Mouse (Mus musculus): Measurements from ENCODE around the gene Sec22a. TPM values are rescaled to one million over a fixed set of nuclear protein-coding genes. Genes with fewer than 3 reads are reported as not detected.

Sec22a gene
- polyA plus RNA-seq, 1 experiment from 2014 or later: 50.1 TPM

GRCm38 (mm10) chr16:35362221-35362620, 1.5 kb downstream of the Sec22a start:
- Histone ChIP-seq H3K4me1 (peaks cover 10% of the 10 kb centered on the region; the same call in 1 of the 2 replicates), H3K27ac (no peak overlapping the region), H3K36me3 (peaks cover 19% of the 10 kb centered on the region), H3K9ac (no peak overlapping the region), H3K9me3 (no peaks in the 10 kb centered on the region), H3K4me2 (replicated peaks) (no peak overlapping the region; the same call in 1 of the 2 replicates), H3K4me3 (no peak overlapping the region), H3K27me3 (no peaks in the 10 kb centered on the region)
- 88% methylated on average over 2 of the region's 2 CpGs for WGBS
- no peak for ATAC-seq (ENCODE audit: low FRiP score, low read depth)

- Histone ChIP-seq H3K27ac (no peak overlapping the region), H3K9me3 (no peaks in the 10 kb centered on the region), H3K4me2 (replicated peaks) (no peak overlapping the region), H3K9ac (no peak overlapping the region), H3K4me3 (no peak overlapping the region), H3K4me1 (peaks cover 14% of the 10 kb centered on the region; the same call in 1 of the 2 replicates), H3K27me3 (no peaks in the 10 kb centered on the region), H3K36me3 (peaks cover 23% of the 10 kb centered on the region)
- 32% methylated on average over 6 of the region's 6 CpGs for WGBS
- no peak for ATAC-seq (ENCODE audit: low FRiP score, low read depth)
Measured at GRCm38 (mm10) chr16:35360593-35360992, 3.1 kb downstream of the Sec22a start.

GRCm38 (mm10) chr16:35357449-35357848, 6.3 kb downstream of the Sec22a start:
- peaks cover 7% of the 10 kb centered on the region; the same call in 1 of the 2 replicates for H3K4me1 ChIP-seq
- WGBS: 68% methylated on average over 1 of the region's 1 CpGs
- no peak for ATAC-seq (ENCODE audit: low FRiP score, low read depth)
- no peak overlapping the region for H3K4me2 ChIP-seq (replicated peaks)
- H3K27me3 ChIP-seq: no peaks in the 10 kb centered on the region
- H3K36me3 ChIP-seq: peaks cover 27% of the 10 kb centered on the region
- no peak overlapping the region for H3K4me3 ChIP-seq
- no peak overlapping the region for H3K27ac ChIP-seq
- no peaks in the 10 kb centered on the region for H3K9me3 ChIP-seq
- no peak overlapping the region for H3K9ac ChIP-seq

- peaks cover 15% of the 10 kb centered on the region for H3K36me3 ChIP-seq
- no peaks in the 10 kb centered on the region for H3K9me3 ChIP-seq
- H3K4me1 ChIP-seq: no peaks in the 10 kb centered on the region
- 84% methylated on average over 1 of the region's 1 CpGs for WGBS
- H3K4me2 ChIP-seq (replicated peaks): no peak overlapping the region
- no peak for ATAC-seq (ENCODE audit: low FRiP score, low read depth)
- H3K9ac ChIP-seq: no peak overlapping the region
- no peaks in the 10 kb centered on the region for H3K27me3 ChIP-seq
- no peak overlapping the region for H3K27ac ChIP-seq
- H3K4me3 ChIP-seq: no peak overlapping the region
Measured at GRCm38 (mm10) chr16:35330451-35330850, 33.3 kb downstream of the Sec22a start.

GRCm38 (mm10) chr16:35319773-35320172, 43.9 kb downstream of the Sec22a start:
- Histone ChIP-seq H3K4me2 (replicated peaks) (no peak overlapping the region), H3K36me3 (peaks cover 4% of the 10 kb centered on the region; the same call in 1 of the 2 replicates), H3K4me3 (no peak overlapping the region), H3K9me3 (no peaks in the 10 kb centered on the region), H3K4me1 (no peaks in the 10 kb centered on the region), H3K9ac (no peak overlapping the region), H3K27me3 (no peaks in the 10 kb centered on the region), H3K27ac (no peak overlapping the region)
- 85% methylated on average over 2 of the region's 2 CpGs for WGBS
- no peak for ATAC-seq (ENCODE audit: low FRiP score, low read depth)

- no peak for ATAC-seq (ENCODE audit: low FRiP score, low read depth)
- Histone ChIP-seq H3K9me3 (no peaks in the 10 kb centered on the region), H3K9ac (no peak overlapping the region), H3K36me3 (peaks cover 4% of the 10 kb centered on the region; the same call in 1 of the 2 replicates), H3K27me3 (no peaks in the 10 kb centered on the region), H3K27ac (no peak overlapping the region), H3K4me2 (replicated peaks) (no peak overlapping the region), H3K4me1 (no peaks in the 10 kb centered on the region), H3K4me3 (no peak overlapping the region)
- 42% methylated on average over 4 of the region's 4 CpGs for WGBS
Measured at GRCm38 (mm10) chr16:35319335-35319734, 44.4 kb downstream of the Sec22a start.

- no peak overlapping the region for H3K4me2 ChIP-seq (replicated peaks)
- no peaks in the 10 kb centered on the region for H3K27me3 ChIP-seq
- 73% methylated on average over 6 of the region's 6 CpGs for WGBS
- no peak for ATAC-seq (ENCODE audit: low FRiP score, low read depth)
- H3K9ac ChIP-seq: no peak overlapping the region
- H3K9me3 ChIP-seq: no peaks in the 10 kb centered on the region
- H3K36me3 ChIP-seq: peaks cover 9% of the 10 kb centered on the region
- no peak overlapping the region for H3K27ac ChIP-seq
- H3K4me1 ChIP-seq: no peaks in the 10 kb centered on the region
- H3K4me3 ChIP-seq: no peak overlapping the region
Measured at GRCm38 (mm10) chr16:35318397-35318796, 45.3 kb downstream of the Sec22a start.

- 84% methylated on average over 5 of the region's 5 CpGs for WGBS
- H3K27ac ChIP-seq: no peak overlapping the region
- H3K4me1 ChIP-seq: no peaks in the 10 kb centered on the region
- H3K27me3 ChIP-seq: no peaks in the 10 kb centered on the region
- H3K36me3 ChIP-seq: peaks cover 13% of the 10 kb centered on the region
- no peak overlapping the region for H3K4me3 ChIP-seq
- no peaks in the 10 kb centered on the region for H3K9me3 ChIP-seq
- H3K4me2 ChIP-seq (replicated peaks): no peak overlapping the region
- no peak overlapping the region for H3K9ac ChIP-seq
- ATAC-seq (ENCODE audit: low FRiP score, low read depth): no peak
Measured at GRCm38 (mm10) chr16:35317460-35317859, 46.3 kb downstream of the Sec22a start.

GRCm38 (mm10) chr16:35316856-35317264, 46.9 kb downstream of the Sec22a start:
- Histone ChIP-seq H3K4me1 (no peaks in the 10 kb centered on the region), H3K27ac (no peak overlapping the region), H3K4me2 (replicated peaks) (no peak overlapping the region), H3K4me3 (no peak overlapping the region), H3K27me3 (no peaks in the 10 kb centered on the region), H3K36me3 (peaks cover 13% of the 10 kb centered on the region), H3K9ac (no peak overlapping the region), H3K9me3 (no peaks in the 10 kb centered on the region)
- ATAC-seq (ENCODE audit: low FRiP score, low read depth): no peak

- H3K27ac ChIP-seq: no peak overlapping the region
- no peak overlapping the region for H3K4me2 ChIP-seq (replicated peaks)
- WGBS: 81% methylated on average over 3 of the region's 3 CpGs
- H3K9ac ChIP-seq: no peak overlapping the region
- no peak overlapping the region for H3K4me3 ChIP-seq
- peaks cover 13% of the 10 kb centered on the region for H3K36me3 ChIP-seq
- no peaks in the 10 kb centered on the region for H3K9me3 ChIP-seq
- no peaks in the 10 kb centered on the region for H3K27me3 ChIP-seq
- H3K4me1 ChIP-seq: no peaks in the 10 kb centered on the region
- no peak for ATAC-seq (ENCODE audit: low FRiP score, low read depth)
Measured at GRCm38 (mm10) chr16:35315496-35315895, 48.2 kb downstream of the Sec22a start.

GRCm38 (mm10) chr16:35311586-35311985, 52.1 kb downstream of the Sec22a start:
- Histone ChIP-seq H3K27ac (no peak overlapping the region), H3K9ac (no peak overlapping the region), H3K4me1 (no peaks in the 10 kb centered on the region), H3K27me3 (no peaks in the 10 kb centered on the region), H3K9me3 (no peaks in the 10 kb centered on the region), H3K4me3 (no peak overlapping the region), H3K4me2 (replicated peaks) (no peak overlapping the region), H3K36me3 (peaks cover 9% of the 10 kb centered on the region)
- 58% methylated on average over 8 of the region's 8 CpGs for WGBS
- ATAC-seq (ENCODE audit: low FRiP score, low read depth): no peak

GRCm38 (mm10) chr16:35310551-35311110, 53.1 kb downstream of the Sec22a start:
- no peak overlapping the region for H3K9ac ChIP-seq
- no peak for ATAC-seq (ENCODE audit: low FRiP score, low read depth)
- H3K4me2 ChIP-seq (replicated peaks): no peak overlapping the region
- H3K36me3 ChIP-seq: peaks cover 9% of the 10 kb centered on the region
- no peak overlapping the region for H3K27ac ChIP-seq
- WGBS: 52% methylated on average over 2 of the region's 2 CpGs
- H3K9me3 ChIP-seq: no peaks in the 10 kb centered on the region
- H3K27me3 ChIP-seq: no peaks in the 10 kb centered on the region
- no peaks in the 10 kb centered on the region for H3K4me1 ChIP-seq
- no peak overlapping the region for H3K4me3 ChIP-seq

GRCm38 (mm10) chr16:35309634-35310033, 54.1 kb downstream of the Sec22a start:
- no peaks in the 10 kb centered on the region for H3K9me3 ChIP-seq
- no peak overlapping the region for H3K9ac ChIP-seq
- no peak overlapping the region for H3K4me2 ChIP-seq (replicated peaks)
- no peak overlapping the region for H3K27ac ChIP-seq
- no peaks in the 10 kb centered on the region for H3K27me3 ChIP-seq
- H3K36me3 ChIP-seq: peaks cover 12% of the 10 kb centered on the region
- ATAC-seq (ENCODE audit: low FRiP score, low read depth): no peak
- 84% methylated on average over 4 of the region's 4 CpGs for WGBS
- H3K4me3 ChIP-seq: no peak overlapping the region
- H3K4me1 ChIP-seq: no peaks in the 10 kb centered on the region

Data from limb, embryonic 13.5 days (tissue).